Mouse (Mus musculus) activated CD4-positive, CD25-positive, alpha-beta regulatory T cell, adult 4 months (primary cell): Measurements from ENCODE around the gene Olfr362. TPM values are rescaled to one million over a fixed set of nuclear protein-coding genes. Genes with fewer than 3 reads are reported as not detected.
"Not testable (repeated sequence)": the region's sequence is repeated elsewhere in the genome, so short reads cannot be mapped to it uniquely, and the experiment has no call there.

Experiments used
- ATAC-seq: one replicate; pipeline ENCODE4 v1.8.0; 2017
- polyA plus RNA-seq, 2 experiments: library from polyadenylated mRNA; unstranded; fragments of 100-300 nt; shearing (Covaris generic); gene quantifications; one replicate each; pipeline ENCODE4 v1.2.1; 2017

Olfr362 gene
- not detected for polyA plus RNA-seq

GRCm38 (mm10) chr2:37117810-37118209, at the start of gene Olfr362:
Olfr362 (minus strand) TSS chr2:37117910.
- ATAC-seq: no peak

- no peak for ATAC-seq
Measured at GRCm38 (mm10) chr2:37139022-37139421, 21.3 kb upstream of the Olfr362 start, which contains the start of gene Olfr364-ps1. Olfr364-ps1 (plus strand) TSS chr2:37139322.

DNA sequence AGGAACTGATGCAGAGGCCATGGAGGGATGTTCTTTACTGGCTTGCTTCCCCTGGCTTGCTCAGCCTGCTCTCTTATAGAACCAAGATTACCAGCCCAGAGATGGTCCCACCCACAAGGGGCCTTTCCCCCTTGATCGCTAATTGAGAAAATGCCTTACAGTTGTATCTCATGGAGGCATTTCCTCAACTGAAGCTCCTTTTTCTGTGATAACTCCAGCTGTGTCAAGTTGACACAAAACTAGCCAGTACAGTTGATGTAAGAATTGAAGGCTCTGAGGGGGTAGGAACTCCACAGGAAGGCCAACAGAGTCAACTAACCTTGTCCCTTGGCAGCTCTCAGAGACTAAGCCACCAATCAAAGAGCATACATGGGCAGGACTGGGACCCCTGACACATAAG, 28.5 kb downstream of the Olfr362 start, which contains the start of gene Olfr361:
Gene Olfr361 (minus strand): TSS at position 101 of the 400 bp plus-strand sequence.
- not testable (repeated sequence) for ATAC-seq

DNA sequence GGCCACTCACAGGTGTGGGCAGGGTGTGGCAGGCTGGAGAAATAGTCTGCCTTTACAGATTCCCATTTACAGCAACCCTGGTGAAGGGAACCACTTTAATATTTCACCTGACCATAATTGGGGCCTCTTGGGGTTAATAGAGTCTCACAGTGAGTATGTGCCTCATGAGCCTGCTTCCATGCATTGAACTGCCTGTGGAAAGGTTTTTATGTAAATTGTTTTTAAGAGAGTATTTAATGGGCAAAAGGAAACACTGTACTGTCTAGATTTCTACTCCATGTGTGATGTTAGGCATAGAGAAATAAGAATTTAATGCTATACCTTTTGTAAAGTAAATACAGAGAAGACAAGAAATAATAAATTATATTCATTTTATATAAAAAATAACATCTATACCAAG, 52.3 kb downstream of the Olfr362 start, which contains the start of gene Olfr360:
Gene Olfr360 (plus strand): TSS at position 301 of the 400 bp plus-strand sequence.
- no peak for ATAC-seq

Other genes starting within 250 kb of the Olfr362 start
- gene Olfr352, start 249.4 kb downstream of the Olfr362 start, polyA plus RNA-seq: not detected
- not detected for gene Olfr353, start 225.0 kb downstream of the Olfr362 start, polyA plus RNA-seq
- not detected for gene Olfr354, start 212.2 kb downstream of the Olfr362 start, polyA plus RNA-seq
- under 1 TPM in 1 of 2 experiments, not detected in 1; 0.15 TPM for gene Olfr355, start 189.0 kb downstream of the Olfr362 start, polyA plus RNA-seq
- gene Olfr356, start 180.8 kb downstream of the Olfr362 start, polyA plus RNA-seq: not detected
- gene Olfr357, start 124.1 kb downstream of the Olfr362 start, polyA plus RNA-seq: not detected
- not detected for gene Olfr358, start 108.6 kb downstream of the Olfr362 start, polyA plus RNA-seq
- not detected for gene Olfr360, start 52.2 kb downstream of the Olfr362 start, polyA plus RNA-seq
- gene Olfr361, start 28.6 kb downstream of the Olfr362 start, polyA plus RNA-seq: not detected
- under 1 TPM in 1 of 2 experiments, not detected in 1; 0.12 TPM for gene Olfr364-ps1, start 21.4 kb upstream of the Olfr362 start, polyA plus RNA-seq
- not detected for gene Olfr365, start 70.3 kb upstream of the Olfr362 start, polyA plus RNA-seq
- not detected for gene Olfr366, start 93.7 kb upstream of the Olfr362 start, polyA plus RNA-seq
- gene Olfr368, start 208.6 kb upstream of the Olfr362 start, polyA plus RNA-seq: not detected
- 10 to 100 TPM; 25.1 to 31.3 TPM for gene Pdcl, start 241.4 kb upstream of the Olfr362 start, polyA plus RNA-seq